Mouse (Mus musculus) heart, embryonic 14.5 days (tissue): Measurements from ENCODE around the gene Tob1. TPM values are rescaled to one million over a fixed set of nuclear protein-coding genes. Genes with fewer than 3 reads are reported as not detected.

Experiments used
- ATAC-seq: fragments of 200-750 bp; cut with Nextera tagmentation; 2 replicates; pipeline ENCODE4 v1.8.0; 2017; ENCODE audit warnings: low read depth, moderate TSS enrichment; ENCODE audit not compliant: insufficient number of reproducible peaks, insufficient read depth, low FRiP score
- H3K27ac ChIP-seq, 2 experiments: fragments of 200-500 bp in 1 of 2; fragments of 300-500 bp in 1 of 2; sonication (generic) in 1 of 2; replicated peaks in 1 of 2; 2 replicates each; pipeline ENCODE4 v1.5.1; 2012 to 2014; ENCODE audit warnings: low read depth in 2 of 2, low read length in 2 of 2, control low read depth in 1 of 2, mild to moderate bottlenecking in 1 of 2, mixed read lengths in 1 of 2; ENCODE audit not compliant: control insufficient read depth in 1 of 2, insufficient read depth in 1 of 2
- H3K27me3 ChIP-seq: fragments of 300-500 bp; sonication (generic); 2 replicates; pipeline ENCODE4 v1.6.1; 2014; ENCODE audit warnings: mild to moderate bottlenecking, low read length, control low read depth; ENCODE audit not compliant: control insufficient read depth, insufficient read depth
- H3K36me3 ChIP-seq: fragments of 300-500 bp; sonication (generic); 2 replicates; pipeline ENCODE4 v1.6.1; 2014; ENCODE audit warnings: mild to moderate bottlenecking, control low read depth, low read length, mixed read lengths; ENCODE audit not compliant: control insufficient read depth, insufficient read depth
- H3K4me1 ChIP-seq, 2 experiments: fragments of 200-500 bp in 1 of 2; fragments of 300-500 bp in 1 of 2; sonication (generic) in 1 of 2; 2 replicates each; pipeline ENCODE4 v1.6.1; 2012 to 2014; ENCODE audit warnings: low read length in 2 of 2, control low read depth in 1 of 2, mixed read lengths in 1 of 2; ENCODE audit not compliant: control insufficient read depth in 2 of 2, insufficient read depth in 2 of 2
- H3K4me2 ChIP-seq: fragments of 300-500 bp; sonication (generic); 2 replicates; pipeline ENCODE4 v1.6.1; 2014; ENCODE audit warnings: mild to moderate bottlenecking, low read length
- H3K4me3 ChIP-seq, 2 experiments: fragments of 200-500 bp in 1 of 2; fragments of 300-500 bp in 1 of 2; sonication (generic) in 1 of 2; 2 replicates each; pipeline ENCODE4 v1.5.1; 2012 to 2014; ENCODE audit warnings: low read length in 2 of 2, mild to moderate bottlenecking in 2 of 2, control low read depth in 1 of 2, low read depth in 1 of 2, moderate library complexity in 1 of 2; ENCODE audit not compliant: control insufficient read depth in 1 of 2, insufficient read depth in 1 of 2
- H3K9ac ChIP-seq: fragments of 300-500 bp; sonication (generic); 2 replicates; pipeline ENCODE4 v1.6.1; 2014; ENCODE audit warnings: mild to moderate bottlenecking, low read length
- H3K9me3 ChIP-seq: fragments of 300-500 bp; sonication (generic); 2 replicates; pipeline ENCODE4 v1.6.1; 2016; ENCODE audit warnings: low read length, control low read depth; ENCODE audit not compliant: control insufficient read depth
- WGBS: fragments of 180-500 bp; shearing (Covaris S2); extraction: QIAGEN DNeasy Blood & Tissue Kit; methylation state at CpG from one replicate; pipeline ENCODE4 v1.1.7; 2014; 5-methylcytosine and 5-hydroxymethylcytosine counted together
- polyA plus RNA-seq: library from polyadenylated mRNA; unstranded; fragments of >200 nt; fragmentation: Nextera tagmentation; extraction: Ambion mirVana; gene quantifications from 2 replicates; pipeline ENCODE4 v1.2.1, GENCODE M21; 2014

The Tob1 gene
- polyA plus RNA-seq, 1 experiment from 2014 or later: 38.2 TPM

DNA sequence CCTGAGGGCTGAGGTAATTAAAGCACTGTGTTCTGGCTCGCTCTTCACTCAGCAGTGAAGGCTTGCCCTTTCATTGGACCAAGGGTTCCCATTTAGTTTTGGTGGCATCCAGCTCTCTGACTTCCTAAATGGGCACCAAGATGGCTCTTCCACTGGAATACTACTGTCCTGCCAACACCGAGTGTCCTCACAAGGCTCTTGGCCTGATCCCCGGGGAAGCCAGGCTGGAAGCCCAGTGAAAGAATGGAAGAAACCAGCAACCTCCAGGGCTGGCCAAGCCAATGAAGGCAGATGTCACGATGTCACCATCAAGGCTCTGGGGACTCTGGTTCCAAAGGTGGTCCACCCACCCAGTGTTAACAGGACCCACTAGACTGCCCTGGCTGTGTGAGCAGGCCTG lies 28.5 kb upstream of the Tob1 start:
- no peak for ATAC-seq
- no peaks in the 10 kb centered on the region for H3K36me3 ChIP-seq
- H3K4me1 ChIP-seq: peaks cover 9 to 12% of the 10 kb centered on the region in 2 experiments; a peak in 3 of 4 replicates
- no peak overlapping the region for H3K4me2 ChIP-seq
- H3K9me3 ChIP-seq: no peaks in the 10 kb centered on the region
- WGBS: 90% methylated on average over 4 of the region's 4 CpGs
- no peak overlapping the region for H3K9ac ChIP-seq
- H3K27ac ChIP-seq: no peak overlapping the region
- no peak overlapping the region for H3K4me3 ChIP-seq
- no peaks in the 10 kb centered on the region for H3K27me3 ChIP-seq

DNA sequence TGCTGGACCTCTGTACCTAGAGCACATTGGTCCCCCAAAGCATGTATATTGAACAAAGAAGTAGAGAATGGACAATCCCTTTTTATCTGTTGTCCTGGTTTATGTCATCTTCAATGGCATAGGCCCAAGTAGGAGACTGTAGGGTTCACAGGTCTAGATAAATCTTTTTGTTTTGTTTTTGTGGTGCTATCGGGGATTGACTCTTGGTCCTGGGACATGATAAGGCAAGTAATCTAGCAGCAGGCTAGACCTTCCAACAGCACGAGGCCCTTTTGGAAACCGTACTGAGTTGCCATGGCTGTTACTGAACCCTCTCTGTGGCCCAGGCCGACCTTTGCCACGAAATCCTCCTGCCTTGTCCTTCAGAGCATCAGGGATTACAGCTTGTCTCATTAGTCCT lies 28.1 kb upstream of the Tob1 start:
- Histone ChIP-seq H3K9me3 (no peaks in the 10 kb centered on the region), H3K4me1 (peaks cover 6 to 11% of the 10 kb centered on the region in 2 experiments; a peak in 3 of 4 replicates), H3K36me3 (no peaks in the 10 kb centered on the region), H3K9ac (no peak overlapping the region), H3K27ac (no peak overlapping the region), H3K4me3 (no peak overlapping the region), H3K4me2 (no peak overlapping the region), H3K27me3 (no peaks in the 10 kb centered on the region)
- 82% methylated on average over 5 of the region's 5 CpGs for WGBS
- no peak for ATAC-seq

DNA sequence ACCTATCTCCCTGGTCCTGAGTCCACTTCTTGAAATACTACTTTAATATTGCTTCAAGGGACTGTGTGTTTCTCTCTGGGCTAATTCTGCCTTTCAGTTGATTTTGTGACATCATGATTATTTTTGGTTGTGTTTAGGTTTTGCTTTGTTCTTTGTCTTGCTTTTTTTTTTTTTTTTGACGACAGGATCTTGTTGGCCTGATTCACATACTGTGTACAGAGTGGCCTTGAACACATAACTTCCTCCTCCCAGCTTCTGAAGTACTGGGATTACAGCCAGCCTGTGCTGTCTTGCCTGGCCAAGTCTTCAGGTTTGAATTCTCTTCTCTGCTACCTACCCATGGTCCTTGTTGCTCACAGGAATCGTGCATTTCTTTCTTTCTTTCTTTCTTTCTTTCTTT lies 27.6 kb upstream of the Tob1 start:
- Histone ChIP-seq H3K4me3 (no peak overlapping the region), H3K4me2 (no peak overlapping the region), H3K27me3 (no peaks in the 10 kb centered on the region), H3K4me1 (peaks cover 2 to 6% of the 10 kb centered on the region in 2 experiments; a peak in 2 of 4 replicates), H3K36me3 (no peaks in the 10 kb centered on the region), H3K27ac (no peak overlapping the region), H3K9ac (no peak overlapping the region), H3K9me3 (no peaks in the 10 kb centered on the region)
- 70% methylated on average over 2 of the region's 2 CpGs for WGBS
- no peak for ATAC-seq

- peak overlapping the region; percentile 30; the same call in 1 of the 2 replicates for H3K9ac ChIP-seq
- H3K27me3 ChIP-seq: no peaks in the 10 kb centered on the region
- no peak overlapping the region for H3K4me2 ChIP-seq
- H3K4me3 ChIP-seq: no peak overlapping the region
- peaks cover 6 to 8% of the 10 kb centered on the region in 2 experiments for H3K4me1 ChIP-seq
- ATAC-seq: no peak
- H3K9me3 ChIP-seq: no peaks in the 10 kb centered on the region
- no peaks in the 10 kb centered on the region for H3K36me3 ChIP-seq
- H3K27ac ChIP-seq: peak overlapping the region in 1 of 2 experiments; percentile 50; a peak in 2 of 4 replicates
- WGBS: 15% methylated on average over 10 of the region's 10 CpGs
These were observed 21.7 kb upstream of the Tob1 start for GRCm38 (mm10) chr11:94189579-94189978.

- Histone ChIP-seq H3K36me3 (no peaks in the 10 kb centered on the region), H3K4me3 (no peak overlapping the region), H3K4me1 (peaks cover 6 to 8% of the 10 kb centered on the region in 2 experiments), H3K9ac (no peak overlapping the region), H3K27me3 (no peaks in the 10 kb centered on the region), H3K27ac (no peak overlapping the region), H3K9me3 (no peaks in the 10 kb centered on the region), H3K4me2 (no peak overlapping the region)
- 88% methylated on average over 5 of the region's 5 CpGs for WGBS
- no peak for ATAC-seq
These were observed 20.6 kb upstream of the Tob1 start for GRCm38 (mm10) chr11:94190665-94191064.

DNA sequence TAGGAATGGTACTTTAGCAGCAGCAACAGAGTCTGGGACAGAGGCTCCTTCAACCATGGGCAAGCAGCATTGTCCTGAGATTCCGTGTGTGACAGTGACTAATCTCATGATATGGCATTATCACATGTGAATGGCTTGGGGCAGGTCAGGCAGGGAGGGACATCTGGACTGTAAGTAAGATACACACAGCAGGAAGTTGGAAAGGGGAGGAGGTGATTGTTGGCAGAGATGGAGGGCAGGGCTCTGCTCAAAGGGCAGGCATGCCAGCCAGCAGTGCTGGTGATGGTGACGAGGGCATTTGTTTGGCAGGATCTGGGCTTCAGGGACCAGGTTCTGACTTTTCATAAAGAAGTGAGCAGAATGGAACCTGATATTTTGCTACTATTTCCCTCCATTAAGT lies 18.1 kb upstream of the Tob1 start:
- Histone ChIP-seq H3K9ac (no peak overlapping the region), H3K4me3 (no peak overlapping the region), H3K36me3 (no peaks in the 10 kb centered on the region), H3K27ac (no peak overlapping the region), H3K4me2 (no peak overlapping the region), H3K4me1 (peaks cover 12 to 14% of the 10 kb centered on the region in 2 experiments), H3K9me3 (no peaks in the 10 kb centered on the region), H3K27me3 (no peaks in the 10 kb centered on the region)
- 53% methylated on average over 2 of the region's 2 CpGs for WGBS
- no peak for ATAC-seq

GRCm38 (mm10) chr11:94196311-94196710 lies 14.9 kb upstream of the Tob1 start:
- Histone ChIP-seq H3K9me3 (no peaks in the 10 kb centered on the region), H3K27ac (no peak overlapping the region), H3K4me3 (no peak overlapping the region), H3K9ac (no peak overlapping the region), H3K4me1 (peaks cover 5 to 6% of the 10 kb centered on the region in 2 experiments), H3K36me3 (no peaks in the 10 kb centered on the region), H3K27me3 (no peaks in the 10 kb centered on the region), H3K4me2 (no peak overlapping the region)
- ATAC-seq: no peak
- WGBS: 76% methylated on average over 3 of the region's 3 CpGs

DNA sequence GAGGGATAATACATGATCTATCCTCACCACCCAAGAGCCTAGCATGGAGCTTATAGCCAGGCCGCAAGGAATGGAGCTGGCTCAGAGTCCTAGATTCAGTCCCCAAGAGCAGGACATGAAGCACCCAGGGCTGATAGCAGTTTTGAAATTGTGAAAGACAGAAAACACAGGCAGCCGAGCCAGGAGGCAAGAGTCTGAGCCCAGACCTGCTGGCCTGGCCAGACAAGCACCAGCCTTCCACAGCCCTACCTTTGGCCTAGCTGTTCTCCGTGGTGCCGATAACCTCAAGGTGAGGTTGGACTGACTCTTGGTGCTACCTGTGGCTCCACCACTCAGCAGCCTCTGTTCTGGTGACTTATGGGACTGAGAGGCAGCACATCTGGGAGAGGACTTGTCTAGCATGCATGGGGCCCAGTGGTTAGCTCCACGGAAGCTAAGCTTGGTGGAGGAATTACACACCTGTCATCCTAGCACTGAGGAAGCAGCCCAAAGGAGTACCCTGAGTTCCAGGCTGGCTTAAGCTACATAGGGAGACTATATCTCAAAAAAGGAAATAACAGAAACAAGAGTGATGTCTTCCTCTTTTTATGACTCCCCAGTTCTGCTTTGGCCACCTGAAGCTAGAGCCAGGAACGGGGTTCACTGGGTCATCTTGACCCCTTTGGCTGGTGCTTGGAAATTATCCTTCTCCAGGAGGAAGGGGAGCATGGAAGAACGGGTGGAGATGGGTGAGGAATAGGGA lies 12.7 kb upstream of the Tob1 start:
- no peak overlapping the region for H3K27ac ChIP-seq
- H3K9me3 ChIP-seq: no peaks in the 10 kb centered on the region
- no peak overlapping the region for H3K4me2 ChIP-seq
- no peaks in the 10 kb centered on the region for H3K27me3 ChIP-seq
- H3K4me1 ChIP-seq: peaks cover 5 to 6% of the 10 kb centered on the region in 2 experiments
- WGBS: 83% methylated on average over 7 of the region's 7 CpGs
- no peak for ATAC-seq
- H3K9ac ChIP-seq: no peak overlapping the region
- H3K4me3 ChIP-seq: no peak overlapping the region
- no peaks in the 10 kb centered on the region for H3K36me3 ChIP-seq
